Mouse (Mus musculus): Measurements from ENCODE around the gene Hpn. TPM values are rescaled to one million over a fixed set of nuclear protein-coding genes. Genes with fewer than 3 reads are reported as not detected.

Hpn gene
- polyA plus RNA-seq, 1 experiment from 2014 or later, result 0.50 TPM

DNA sequence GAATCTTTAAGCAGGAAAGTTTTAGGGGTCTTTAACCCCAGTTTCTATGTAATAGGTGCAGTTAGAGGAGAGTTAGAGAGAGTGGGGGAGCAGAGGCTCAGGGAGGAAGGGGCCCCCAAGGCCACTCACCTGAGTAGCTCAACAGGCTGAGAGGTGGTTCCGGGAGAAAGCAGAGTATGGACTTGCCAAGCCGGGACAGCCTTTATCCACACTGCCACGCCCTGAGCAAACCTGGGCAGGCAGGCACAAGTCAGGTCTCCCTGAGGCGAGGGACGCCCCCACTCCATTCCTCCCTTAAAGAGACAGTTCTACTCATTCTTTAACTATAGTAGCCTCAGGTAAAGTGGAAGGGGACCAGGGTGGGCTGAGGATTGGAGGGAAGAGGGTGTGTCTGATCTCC is 38.6 kb downstream of the Hpn start, which contains the start of gene Fxyd3:
Fxyd3 (minus strand) TSS at position 213 of the 400 bp plus-strand sequence.
- H3K9ac ChIP-seq (replicated peaks), result no peak within 1 kb of the TSS
- no peak within 1 kb of the TSS for H3K4me2 ChIP-seq
- H3K36me3 ChIP-seq, result no peaks in the 10 kb centered on the region
- no peaks in the 10 kb centered on the region for H3K27me3 ChIP-seq (replicated peaks)
- no peaks in the 10 kb centered on the region; the same call in 1 of the 2 replicates for H3K4me1 ChIP-seq
- ATAC-seq (ENCODE audit: low FRiP score), result no peak
- H3K9me3 ChIP-seq (replicated peaks), result no peaks in the 10 kb centered on the region
- no peak within 1 kb of the TSS for H3K27ac ChIP-seq (replicated peaks)
- WGBS, result 64% methylated on average over 5 of the region's 5 CpGs
- no peak within 1 kb of the TSS for H3K4me3 ChIP-seq (replicated peaks)

GRCm38 (mm10) chr7:31074713-31075069 is 40.4 kb downstream of the Hpn start:
- Histone ChIP-seq H3K4me1 (no peaks in the 10 kb centered on the region; the same call in 1 of the 2 replicates), H3K9ac (replicated peaks) (no peak overlapping the region), H3K36me3 (no peaks in the 10 kb centered on the region), H3K27ac (replicated peaks) (no peak overlapping the region), H3K4me2 (no peak overlapping the region), H3K9me3 (replicated peaks) (no peaks in the 10 kb centered on the region), H3K4me3 (replicated peaks) (no peak overlapping the region), H3K27me3 (replicated peaks) (no peaks in the 10 kb centered on the region)
- ATAC-seq (ENCODE audit: low FRiP score), result no peak
- WGBS, result 69% methylated on average over 5 of the region's 5 CpGs

- Histone ChIP-seq H3K4me2 (no peak overlapping the region), H3K4me1 (no peaks in the 10 kb centered on the region; the same call in 1 of the 2 replicates), H3K9ac (replicated peaks) (no peak overlapping the region), H3K4me3 (replicated peaks) (no peak overlapping the region), H3K36me3 (no peaks in the 10 kb centered on the region), H3K27me3 (replicated peaks) (no peaks in the 10 kb centered on the region), H3K9me3 (replicated peaks) (no peaks in the 10 kb centered on the region), H3K27ac (replicated peaks) (no peak overlapping the region)
- WGBS, result 58% methylated on average over 7 of the region's 7 CpGs
- no peak for ATAC-seq (ENCODE audit: low FRiP score)
Measured at GRCm38 (mm10) chr7:31074061-31074712, 40.9 kb downstream of the Hpn start.

- no peak for ATAC-seq (ENCODE audit: low FRiP score)
- H3K4me2 ChIP-seq, result no peak overlapping the region
Measured at GRCm38 (mm10) chr7:31073546-31073945, 41.5 kb downstream of the Hpn start.

GRCm38 (mm10) chr7:31072326-31072725 is 42.8 kb downstream of the Hpn start:
- WGBS, result 40% methylated on average over 9 of the region's 9 CpGs
- ATAC-seq (ENCODE audit: low FRiP score), result no peak
- H3K27ac ChIP-seq (replicated peaks), result no peak overlapping the region
- H3K36me3 ChIP-seq, result no peaks in the 10 kb centered on the region
- H3K9ac ChIP-seq (replicated peaks), result no peak overlapping the region
- H3K4me1 ChIP-seq, result no peaks in the 10 kb centered on the region; the same call in 1 of the 2 replicates
- no peaks in the 10 kb centered on the region for H3K9me3 ChIP-seq (replicated peaks)
- no peaks in the 10 kb centered on the region for H3K27me3 ChIP-seq (replicated peaks)
- H3K4me2 ChIP-seq, result no peak overlapping the region
- no peak overlapping the region for H3K4me3 ChIP-seq (replicated peaks)

More at GRCm38 (mm10) chr7:31073546-31073945, 41.5 kb downstream of the Hpn start:
- no peaks in the 10 kb centered on the region for H3K9me3 ChIP-seq (replicated peaks)
- no peaks in the 10 kb centered on the region; the same call in 1 of the 2 replicates for H3K4me1 ChIP-seq
- H3K9ac ChIP-seq (replicated peaks), result no peak overlapping the region
- no peak overlapping the region for H3K27ac ChIP-seq (replicated peaks)
- no peak overlapping the region for H3K4me3 ChIP-seq (replicated peaks)
- no peaks in the 10 kb centered on the region for H3K36me3 ChIP-seq
- no peaks in the 10 kb centered on the region for H3K27me3 ChIP-seq (replicated peaks)

- 83% methylated on average over 6 of the region's 6 CpGs for WGBS
- H3K27ac ChIP-seq (replicated peaks), result no peak overlapping the region
- H3K9ac ChIP-seq (replicated peaks), result no peak overlapping the region
Measured at GRCm38 (mm10) chr7:31070324-31070723, 44.8 kb downstream of the Hpn start.

GRCm38 (mm10) chr7:31069491-31069890 is 45.6 kb downstream of the Hpn start:
- Histone ChIP-seq H3K36me3 (no peaks in the 10 kb centered on the region), H3K27ac (replicated peaks) (no peak overlapping the region), H3K4me2 (no peak overlapping the region), H3K9ac (replicated peaks) (no peak overlapping the region), H3K9me3 (replicated peaks) (no peaks in the 10 kb centered on the region), H3K4me1 (no peaks in the 10 kb centered on the region; the same call in 1 of the 2 replicates), H3K27me3 (replicated peaks) (no peaks in the 10 kb centered on the region), H3K4me3 (replicated peaks) (no peak overlapping the region)
- WGBS, result 84% methylated on average over 14 of the region's 14 CpGs
- no peak for ATAC-seq (ENCODE audit: low FRiP score)

More at GRCm38 (mm10) chr7:31070324-31070723, 44.8 kb downstream of the Hpn start:
- Histone ChIP-seq H3K4me2 (no peak overlapping the region), H3K27me3 (replicated peaks) (no peaks in the 10 kb centered on the region), H3K4me3 (replicated peaks) (no peak overlapping the region), H3K9me3 (replicated peaks) (no peaks in the 10 kb centered on the region), H3K36me3 (no peaks in the 10 kb centered on the region), H3K4me1 (no peaks in the 10 kb centered on the region; the same call in 1 of the 2 replicates)
- no peak for ATAC-seq (ENCODE audit: low FRiP score)

- WGBS, result 42% methylated on average over 5 of the region's 5 CpGs
- Histone ChIP-seq H3K27me3 (replicated peaks) (no peaks in the 10 kb centered on the region), H3K4me2 (no peak overlapping the region), H3K36me3 (no peaks in the 10 kb centered on the region), H3K27ac (replicated peaks) (no peak overlapping the region), H3K9ac (replicated peaks) (no peak overlapping the region), H3K9me3 (replicated peaks) (no peaks in the 10 kb centered on the region), H3K4me3 (replicated peaks) (no peak overlapping the region), H3K4me1 (no peaks in the 10 kb centered on the region; the same call in 1 of the 2 replicates)
- ATAC-seq (ENCODE audit: low FRiP score), result 0 out of 2 replicates have a peak, but pooled peaks have one; percentile 28
Measured at GRCm38 (mm10) chr7:31067836-31068235, 47.3 kb downstream of the Hpn start.

GRCm38 (mm10) chr7:31063074-31063560 is 52.0 kb downstream of the Hpn start:
- no peak overlapping the region for H3K27ac ChIP-seq (replicated peaks)
- no peak for ATAC-seq (ENCODE audit: low FRiP score)
- peaks cover 2% of the 10 kb centered on the region; the same call in 1 of the 2 replicates for H3K4me1 ChIP-seq
- no peak overlapping the region for H3K4me3 ChIP-seq (replicated peaks)
- no peak overlapping the region for H3K4me2 ChIP-seq
- no peaks in the 10 kb centered on the region for H3K27me3 ChIP-seq (replicated peaks)
- H3K9ac ChIP-seq (replicated peaks), result no peak overlapping the region
- H3K9me3 ChIP-seq (replicated peaks), result no peaks in the 10 kb centered on the region
- no peaks in the 10 kb centered on the region for H3K36me3 ChIP-seq
- WGBS, result 85% methylated on average over 12 of the region's 12 CpGs

DNA sequence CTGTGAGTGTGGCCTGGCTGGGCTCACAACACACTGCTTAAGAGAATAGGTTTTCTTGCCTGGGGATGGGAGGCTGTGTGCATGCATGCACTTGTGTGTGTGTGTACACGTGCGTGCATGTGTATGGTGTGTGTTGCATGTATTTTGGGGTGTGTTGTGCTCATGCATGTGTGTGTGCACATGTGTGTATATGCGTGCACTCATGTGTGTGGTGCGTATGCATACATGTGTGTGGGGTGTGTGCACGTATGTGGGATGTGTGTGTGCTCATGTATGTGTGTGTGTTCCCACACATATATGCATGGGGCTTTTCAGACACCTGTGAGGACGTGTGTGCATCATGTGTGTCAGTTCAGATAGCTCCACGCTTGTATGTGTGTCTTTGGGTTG is 54.5 kb downstream of the Hpn start:
- ATAC-seq (ENCODE audit: low FRiP score), result no peak
- H3K4me3 ChIP-seq (replicated peaks), result no peak overlapping the region

GRCm38 (mm10) chr7:31059919-31060620 is 55.0 kb downstream of the Hpn start:
- Histone ChIP-seq H3K4me1 (peaks cover 6% of the 10 kb centered on the region; the same call in 1 of the 2 replicates), H3K9me3 (replicated peaks) (no peaks in the 10 kb centered on the region), H3K27ac (replicated peaks) (no peak overlapping the region), H3K9ac (replicated peaks) (no peak overlapping the region), H3K27me3 (replicated peaks) (no peaks in the 10 kb centered on the region; the same call in 1 of the 2 replicates), H3K36me3 (no peaks in the 10 kb centered on the region), H3K4me2 (no peak overlapping the region), H3K4me3 (replicated peaks) (no peak overlapping the region)
- no peak for ATAC-seq (ENCODE audit: low FRiP score)
- 72% methylated on average over 11 of the region's 11 CpGs for WGBS

More for the DNA sequence above, 54.5 kb downstream of the Hpn start:
- Histone ChIP-seq H3K27ac (replicated peaks) (no peak overlapping the region), H3K4me2 (no peak overlapping the region), H3K4me1 (0 out of 2 replicates have a peak, but pooled peaks cover 2% of the 10 kb centered on the region), H3K9ac (replicated peaks) (no peak overlapping the region), H3K27me3 (replicated peaks) (no peaks in the 10 kb centered on the region), H3K9me3 (replicated peaks) (no peaks in the 10 kb centered on the region), H3K36me3 (no peaks in the 10 kb centered on the region)
- 90% methylated on average over 7 of the region's 7 CpGs for WGBS

GRCm38 (mm10) chr7:31059108-31059507 is 56.0 kb downstream of the Hpn start, which contains the start of gene Lgi4:
Gene Lgi4 (plus strand): TSS chr7:31059342.
- Histone ChIP-seq H3K4me1 (peaks cover 6% of the 10 kb centered on the region; the same call in 1 of the 2 replicates), H3K9me3 (replicated peaks) (no peaks in the 10 kb centered on the region), H3K36me3 (no peaks in the 10 kb centered on the region), H3K4me2 (no peak within 1 kb of the TSS), H3K27me3 (replicated peaks) (peaks cover 9% of the 10 kb centered on the region), H3K27ac (replicated peaks) (no peak within 1 kb of the TSS), H3K4me3 (replicated peaks) (no peak within 1 kb of the TSS), H3K9ac (replicated peaks) (no peak within 1 kb of the TSS)
- WGBS, result 6% methylated on average over 2 of the region's 2 CpGs
- no peak for ATAC-seq (ENCODE audit: low FRiP score)
